Mouse (Mus musculus): Measurements from ENCODE around the gene Ttll1. TPM values are rescaled to one million over a fixed set of nuclear protein-coding genes. Genes with fewer than 3 reads are reported as not detected.
A peak's percentile ranks its signal among the peaks of the same experiment; 100 is the strongest.

The Ttll1 gene
- 8.9 and 11.8 TPM in 2 replicates for polyA plus RNA-seq (2015; fragmentation: Nextera tagmentation; extraction: Ambion mirVana)

- peak; percentile 96 for DNase-seq (ENCODE audit: low spot score)
These were observed at the start of gene Ttll1 for GRCm38 (mm10) chr15:83510805-83511405. Ttll1 (minus strand) TSS chr15:83510893.

DNA sequence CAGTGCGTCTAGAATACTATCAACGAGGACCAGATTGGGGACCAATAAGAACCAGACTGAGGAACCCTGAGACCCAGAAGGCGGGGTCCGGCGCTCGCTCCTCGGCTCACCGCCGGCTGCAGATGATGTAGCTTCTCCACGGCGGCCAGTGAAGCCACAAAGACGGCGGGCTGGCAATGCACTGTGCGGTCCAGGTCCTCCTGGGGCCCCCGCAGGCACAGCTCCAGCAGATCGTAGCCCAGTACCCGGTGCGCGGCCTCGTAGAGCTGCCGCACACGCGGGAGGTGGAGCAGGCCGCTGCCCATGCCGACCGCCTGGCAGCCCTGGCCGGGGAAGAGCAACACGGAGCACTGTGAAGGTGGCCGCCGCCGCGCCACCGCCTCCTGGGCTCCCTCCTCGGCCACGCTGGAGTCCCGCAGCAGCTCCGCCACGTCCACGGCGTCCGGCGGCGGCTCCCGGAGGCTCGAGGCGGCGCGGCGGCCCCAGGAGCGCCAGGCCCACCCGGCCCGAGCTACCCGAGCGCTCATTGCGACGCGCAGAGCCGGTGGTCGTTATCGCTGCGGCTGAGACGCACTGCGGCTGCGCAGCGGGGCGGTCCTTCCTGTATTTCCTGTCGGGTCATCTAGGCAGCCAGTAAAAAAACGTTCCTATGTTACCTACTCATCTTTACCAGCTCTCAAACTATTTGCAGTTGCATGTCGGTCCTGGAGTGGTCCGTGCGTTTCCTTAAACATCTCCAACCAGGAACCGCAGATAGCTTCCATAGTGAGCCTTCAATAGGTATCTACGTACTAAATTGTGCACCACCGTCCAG lies 44.7 kb upstream of the Ttll1 start:
- peak; percentile 93 for DNase-seq (ENCODE audit: low spot score)

DNA sequence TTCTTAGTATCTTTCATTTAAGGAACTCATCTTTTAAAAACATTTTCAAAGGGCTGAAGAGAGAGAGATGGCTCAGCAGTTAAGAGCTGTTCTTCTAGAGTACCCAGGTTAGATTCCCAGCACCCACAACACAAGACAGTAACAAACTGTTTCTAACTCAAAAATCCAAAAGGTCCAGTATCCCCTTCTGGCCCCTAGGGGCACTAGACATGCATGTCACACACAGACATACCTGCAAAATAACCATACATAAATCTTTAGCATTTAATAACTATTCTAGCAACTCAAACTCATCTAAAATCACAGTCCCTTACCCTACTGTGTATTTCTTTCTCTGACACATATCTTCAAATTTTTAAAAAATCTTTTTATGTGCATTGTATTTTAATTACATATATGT lies 43.1 kb upstream of the Ttll1 start:
- peak; percentile 30 for DNase-seq (ENCODE audit: low spot score)

DNA sequence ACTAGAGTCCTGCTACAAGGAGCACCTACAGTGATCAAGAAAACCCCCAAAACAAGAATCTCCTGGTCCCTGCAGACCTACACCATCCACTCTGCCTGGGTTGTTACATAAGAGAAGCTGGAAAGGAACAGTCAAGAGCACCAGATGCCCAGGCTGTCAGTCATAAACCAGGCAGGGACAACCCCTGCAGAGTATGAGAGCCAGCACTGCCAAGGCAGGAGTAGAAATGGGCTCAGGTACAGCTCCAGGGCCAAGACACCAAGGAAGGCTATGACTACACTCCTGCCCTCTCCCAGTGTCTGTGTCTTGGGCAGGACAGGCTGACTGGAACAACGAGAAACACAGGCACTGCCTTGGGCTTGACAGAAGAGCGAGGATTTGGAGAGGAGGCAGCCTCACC lies 39.4 kb upstream of the Ttll1 start:
- DNase-seq (ENCODE audit: low spot score) = no peak

DNA sequence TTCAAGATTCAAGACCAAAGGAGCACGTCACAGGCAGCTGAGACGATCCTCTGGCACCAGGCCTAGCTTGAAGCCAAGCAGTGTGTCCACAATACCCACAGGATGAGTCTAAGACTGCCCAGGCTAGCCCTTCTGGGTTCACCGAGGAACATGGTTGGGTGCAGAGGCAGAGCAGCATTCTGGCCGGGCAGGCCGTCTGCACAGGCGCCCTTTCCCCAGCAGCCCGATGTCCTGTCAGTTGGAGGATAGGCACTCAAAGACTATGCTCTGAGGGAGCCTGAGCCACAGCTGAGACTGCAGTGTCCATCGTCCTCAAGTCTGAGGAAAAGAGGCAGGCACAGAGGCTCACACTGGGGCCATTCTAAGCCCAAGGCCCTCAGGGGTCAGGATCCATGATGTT lies 36.5 kb upstream of the Ttll1 start:
- no peak for DNase-seq (ENCODE audit: low spot score)

DNA sequence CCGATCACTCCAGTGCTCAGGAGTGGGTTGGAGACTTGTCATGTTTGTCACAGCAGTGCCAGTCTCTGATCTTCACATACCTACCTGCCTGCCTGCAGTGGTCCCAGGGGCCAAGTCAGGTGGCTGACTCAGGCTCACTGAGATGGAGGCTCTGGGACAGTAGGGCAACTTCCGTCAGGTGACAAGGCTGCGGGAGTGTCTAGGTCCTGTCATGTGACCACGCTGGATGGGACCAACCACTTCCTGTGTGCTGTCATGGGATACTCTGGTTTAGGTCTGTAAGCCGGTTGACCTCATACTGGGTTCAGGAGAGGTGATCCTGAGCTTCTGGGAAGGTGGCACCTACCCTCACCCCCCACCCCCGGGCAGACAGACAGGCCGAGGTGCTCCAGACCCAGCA lies 35.3 kb upstream of the Ttll1 start:
- no peak for DNase-seq (ENCODE audit: low spot score)

DNA sequence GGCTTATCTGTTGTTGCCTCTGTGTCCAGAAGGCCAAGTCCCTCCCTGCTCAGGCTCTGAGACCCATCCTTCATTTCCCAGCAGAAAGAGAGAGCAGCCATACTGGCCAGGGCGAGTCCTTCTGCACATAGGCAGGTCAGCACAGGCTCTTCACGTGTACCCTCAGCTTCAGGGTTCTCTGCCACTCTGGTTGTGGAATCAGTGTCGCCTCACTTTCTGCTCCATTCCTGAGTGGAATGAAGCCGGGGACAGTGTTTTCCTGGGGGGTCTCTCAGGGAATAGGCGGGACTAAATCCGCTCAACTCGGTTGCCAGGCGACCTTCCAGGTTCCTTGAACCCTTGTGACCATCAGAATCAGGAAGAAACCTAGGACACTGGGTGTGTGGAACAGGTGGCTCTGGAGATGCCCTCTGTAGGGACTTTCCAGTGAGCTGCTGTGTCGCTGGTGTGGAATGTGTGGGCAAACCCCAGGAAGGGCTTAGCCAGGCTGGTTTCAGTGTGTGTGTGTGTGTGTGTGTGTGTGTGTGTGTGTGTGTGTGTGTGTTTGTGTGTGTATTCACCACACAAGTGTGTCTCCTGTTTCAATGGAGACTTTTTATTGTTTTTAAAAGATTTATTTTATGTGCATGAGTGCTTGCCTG lies 31.1 kb upstream of the Ttll1 start:
- no peak for DNase-seq (ENCODE audit: low spot score)

DNA sequence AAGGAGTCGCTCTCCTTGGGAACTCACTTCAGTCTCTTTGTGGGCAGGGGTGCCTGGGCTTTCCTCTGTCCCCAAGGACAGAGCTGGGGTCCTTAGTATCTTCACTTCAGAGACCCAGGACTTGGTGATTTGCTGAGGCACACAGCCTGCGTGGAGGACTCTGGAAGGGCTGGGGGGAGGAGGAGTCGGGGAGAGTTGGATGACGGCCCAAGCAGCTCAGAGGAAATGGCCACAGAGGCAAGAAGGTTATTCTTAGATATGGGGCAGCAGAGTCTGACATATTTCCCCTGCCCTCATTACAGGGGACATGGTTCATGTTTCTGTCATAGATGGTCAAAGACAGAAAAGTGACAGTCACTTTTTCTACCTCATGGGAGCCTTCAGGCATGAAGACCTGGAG lies 29.2 kb upstream of the Ttll1 start:
- no peak for DNase-seq (ENCODE audit: low spot score)

GRCm38 (mm10) chr15:83538855-83539254 lies 28.2 kb upstream of the Ttll1 start:
- no peak for DNase-seq (ENCODE audit: low spot score)

DNA sequence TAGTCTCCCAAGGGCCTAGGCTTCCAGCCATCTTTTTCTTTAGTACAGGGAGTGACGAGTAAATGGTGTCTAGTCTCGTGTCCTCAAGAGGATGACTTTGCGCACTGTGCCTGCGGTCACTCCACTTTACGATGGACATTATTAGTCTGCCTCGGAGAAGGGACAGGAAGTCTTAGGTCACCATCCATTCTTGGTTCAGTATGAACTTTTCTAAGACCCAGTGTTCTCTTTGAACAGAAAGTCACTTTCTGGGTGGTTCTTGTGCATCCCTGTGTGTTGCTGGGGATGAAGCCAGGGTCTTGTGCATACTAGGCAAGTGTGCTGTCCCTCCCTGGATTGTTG lies 25.2 kb upstream of the Ttll1 start:
- DNase-seq (ENCODE audit: low spot score) = no peak

DNA sequence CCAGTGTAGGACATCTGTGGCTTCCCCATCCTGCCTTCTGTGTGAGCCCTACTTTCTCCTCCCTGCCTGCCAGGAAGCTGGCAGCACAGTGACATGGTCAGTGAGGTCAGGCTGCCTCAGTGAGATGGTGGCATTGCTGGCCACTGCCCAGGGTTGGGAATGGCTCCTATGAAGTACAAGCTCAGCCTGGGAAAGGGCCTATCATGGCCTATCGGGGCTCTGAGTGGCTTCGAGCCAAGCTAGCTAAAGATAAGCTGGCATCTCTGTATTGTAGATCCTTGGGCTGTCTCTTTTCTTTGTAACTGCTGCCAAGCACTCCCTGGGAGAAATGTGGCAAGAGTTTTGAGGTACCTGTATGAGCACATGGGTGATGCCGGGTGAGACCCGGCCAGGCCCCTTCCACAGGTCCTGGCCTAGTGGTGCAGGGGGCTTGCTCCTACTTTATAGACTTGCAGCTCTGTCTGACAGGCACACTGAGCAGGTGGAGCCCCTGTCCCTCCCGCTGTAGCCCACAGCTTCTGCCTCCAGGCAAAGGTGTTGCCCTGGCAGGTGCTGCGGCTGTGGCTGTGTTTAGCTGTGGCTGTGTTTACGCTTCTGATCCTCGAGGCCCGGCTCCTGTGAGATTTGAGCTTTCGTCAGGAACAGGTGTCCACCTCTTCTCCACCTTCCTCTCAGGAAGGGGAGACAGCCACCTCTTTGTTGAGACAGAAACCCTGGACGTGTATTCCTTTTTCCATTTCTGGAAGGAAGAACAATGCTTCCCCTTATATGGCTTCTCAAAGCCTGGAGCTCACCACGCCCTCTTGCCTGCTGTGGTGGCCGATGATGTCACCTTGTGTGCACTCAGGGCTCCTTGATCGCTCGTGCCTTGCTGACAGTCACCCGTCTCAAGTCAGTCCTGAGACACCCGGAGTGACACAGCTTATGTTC lies 24.5 kb upstream of the Ttll1 start:
- no peak for DNase-seq (ENCODE audit: low spot score)

GRCm38 (mm10) chr15:83532606-83533005 lies 21.9 kb upstream of the Ttll1 start:
- DNase-seq (ENCODE audit: low spot score) = no peak

GRCm38 (mm10) chr15:83531961-83532469 lies 21.3 kb upstream of the Ttll1 start:
- DNase-seq (ENCODE audit: low spot score) = no peak

GRCm38 (mm10) chr15:83530688-83531087 lies 20.0 kb upstream of the Ttll1 start:
- no peak for DNase-seq (ENCODE audit: low spot score)

- DNase-seq (ENCODE audit: low spot score) = no peak
These were observed 19.5 kb upstream of the Ttll1 start for GRCm38 (mm10) chr15:83530233-83530632.

GRCm38 (mm10) chr15:83529765-83530164 lies 19.1 kb upstream of the Ttll1 start:
- no peak for DNase-seq (ENCODE audit: low spot score)

- no peak for DNase-seq (ENCODE audit: low spot score)
These were observed 18.2 kb upstream of the Ttll1 start for GRCm38 (mm10) chr15:83528892-83529291.

DNA sequence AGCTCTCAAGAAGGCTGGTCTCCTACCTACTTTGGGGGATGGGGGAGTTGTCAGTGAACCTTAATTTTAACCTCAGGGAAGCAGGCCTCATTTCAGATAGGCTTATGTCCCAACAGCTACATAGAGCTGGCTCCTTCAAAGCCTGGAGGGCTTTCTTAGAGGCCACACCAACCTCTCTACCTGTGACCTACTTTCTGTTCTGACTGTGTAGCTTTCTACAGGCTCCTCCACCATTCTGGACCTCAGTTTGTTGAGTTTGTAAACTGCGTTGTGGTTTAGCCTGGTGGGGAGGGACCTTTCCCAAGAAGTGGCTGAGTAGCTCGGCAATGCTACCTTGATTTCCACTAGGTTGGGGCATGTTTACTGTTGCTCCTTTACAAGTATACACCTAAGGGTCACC lies 17.1 kb upstream of the Ttll1 start:
- DNase-seq (ENCODE audit: low spot score) = no peak

GRCm38 (mm10) chr15:83527092-83527437 lies 16.4 kb upstream of the Ttll1 start:
- DNase-seq (ENCODE audit: low spot score) = no peak

- peak; percentile 62 for DNase-seq (ENCODE audit: low spot score)
These were observed 15.9 kb upstream of the Ttll1 start, which contains the start of gene Bik for GRCm38 (mm10) chr15:83526424-83527091. Bik (plus strand) TSS chr15:83526862.

GRCm38 (mm10) chr15:83524333-83524729 lies 13.6 kb upstream of the Ttll1 start:
- no peak for DNase-seq (ENCODE audit: low spot score)
